14 mouse cellular contexts compared by ENCODE assay signal in the genomic region with DNA sequence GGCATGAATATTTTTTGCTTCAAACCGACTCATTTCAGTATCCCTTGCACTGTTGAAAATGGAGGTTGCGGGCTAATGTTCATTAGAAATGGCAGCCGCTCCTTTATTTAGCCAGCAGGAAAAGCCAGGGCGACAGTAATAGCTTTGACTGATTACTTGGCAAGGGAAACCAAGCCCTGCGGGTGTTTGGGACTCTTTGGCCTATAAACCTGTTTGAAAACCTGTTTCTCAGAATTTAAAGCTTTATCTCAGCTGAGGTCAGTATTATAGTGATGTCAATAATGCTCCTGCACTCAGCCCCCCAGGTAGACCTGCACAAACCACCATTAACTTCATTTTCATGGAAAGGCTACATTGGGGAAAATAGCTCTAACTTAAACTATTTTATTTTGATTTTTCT.
DNase-seq lines count a peak whose midpoint lies in the region; ATAC-seq and TF ChIP-seq lines count a peak whose summit lies in the region.
"Had no signal": no experiment of that assay in that cellular context is flagged by ENCODE, and none has a peak within 500 bp of the region (broad histone marks: within the 10 kb centered on the region; RNA-seq: fewer than 3 reads in every experiment).

No protein-coding gene starts in this region.

- no peaks in the 10 kb centered on the region for H3K36me3 ChIP-seq in hindbrain, postnatal 0 days (ENCODE audit: insufficient read depth, low read length)
- no peaks in the 10 kb centered on the region for H3K36me3 ChIP-seq in hindbrain, embryonic 10.5 days
- H3K36me3 ChIP-seq: G1E; limb, embryonic 12.5 days had no signal

- no peak overlapping the region for H3K27ac ChIP-seq in hindbrain, postnatal 0 days
- H3K27ac ChIP-seq in hindbrain, embryonic 10.5 days = no peak overlapping the region
- H3K27ac ChIP-seq: limb, embryonic 12.5 days had no signal

- no peak overlapping the region for H3K9ac ChIP-seq in hindbrain, postnatal 0 days (replicated peaks; ENCODE audit: low read length)
- H3K9ac ChIP-seq: limb, embryonic 12.5 days; liver, postnatal 0 days had no signal

- H3K4me3 ChIP-seq in hindbrain, postnatal 0 days (ENCODE audit: low read length) = no peak overlapping the region
- no peak overlapping the region for H3K4me3 ChIP-seq in hindbrain, embryonic 10.5 days
- H3K4me3 ChIP-seq: limb, embryonic 12.5 days; myocyte had no signal

- H3K4me2 ChIP-seq in hindbrain, postnatal 0 days (ENCODE audit: low read depth, low read length) = no peak overlapping the region
- H3K4me2 ChIP-seq: limb, embryonic 12.5 days had no signal

- no peaks in the 10 kb centered on the region for H3K27me3 ChIP-seq in hindbrain, postnatal 0 days (ENCODE audit: insufficient read depth, low read length)
- no peaks in the 10 kb centered on the region for H3K27me3 ChIP-seq in hindbrain, embryonic 10.5 days (ENCODE audit: insufficient read depth, poor library complexity, severe bottlenecking)
- H3K27me3 ChIP-seq: limb, embryonic 12.5 days had no signal

- ATAC-seq in hindbrain, postnatal 0 days = no peak
- no peak for ATAC-seq in granulocyte monocyte progenitor cell, adult 5-6 weeks (replicated peaks; ENCODE audit: poor library complexity, severe bottlenecking)
- ATAC-seq: liver, postnatal 0 days had no signal

- DNase-seq in hindbrain, postnatal 0 days (ENCODE audit: low spot score) = peak; percentile 39
- no peak for DNase-seq in hindbrain, embryonic 10.5 days (ENCODE audit: low spot score)
- DNase-seq in brain, embryonic 14.5 days (ENCODE audit: low read depth) = peak; percentile 37
- peak; percentile 47 for DNase-seq in cerebellum, adult 9-11 months
- peak; percentile 42 for DNase-seq in kidney, adult 9 months
- DNase-seq in frontal cortex, postnatal 25 days (ENCODE audit: low spot score in 2 of 2) = no peak
- no peak for DNase-seq in frontal cortex, postnatal 14 days (ENCODE audit: low spot score in 2 of 2)
- DNase-seq: heart, postnatal 14 days; liver, postnatal 0 days; right cerebral cortex, postnatal 25 days had no signal

- WGBS in hindbrain, postnatal 0 days = 63% methylated on average over 5 of the region's 5 CpGs
- WGBS in hindbrain, embryonic 10.5 days = 85% methylated on average over 5 of the region's 5 CpGs

- no peaks in the 10 kb centered on the region for H3K4me1 ChIP-seq in hindbrain, postnatal 0 days (ENCODE audit: insufficient read depth, low read length)
- peaks cover 6% of the 10 kb centered on the region; the same call in 1 of the 2 replicates for H3K4me1 ChIP-seq in hindbrain, embryonic 10.5 days (replicated peaks)
- H3K4me1 ChIP-seq: limb, embryonic 12.5 days had no signal

- no peaks in the 10 kb centered on the region for H3K9me3 ChIP-seq in hindbrain, postnatal 0 days (ENCODE audit: low read length)
- no peaks in the 10 kb centered on the region for H3K9me3 ChIP-seq in hindbrain, embryonic 10.5 days
- H3K9me3 ChIP-seq: G1E; limb, embryonic 12.5 days had no signal

- TF ChIP-seq POLR2A in brain, embryonic 14.5 days (IDR thresholded peaks at IDR 0.05; ENCODE audit: borderline replicate concordance, extremely low read depth, insufficient read depth, insufficient read length, poor library complexity, severe bottlenecking) = no peak

- TF ChIP-seq CTCF in hindbrain, postnatal 0 days (IDR thresholded peaks at IDR 0.05; ENCODE audit: low read depth) = no peak
- TF ChIP-seq CTCF in brain, embryonic 14.5 days (IDR thresholded peaks at IDR 0.05; ENCODE audit: borderline replicate concordance, extremely low read depth, insufficient read depth, insufficient read length) = no peak

Comparison
In these comparisons a context has a peak if more than half of its experiments do, and no peak if none do; other contexts are left out.
1. DNase-seq: peak in hindbrain, postnatal 0 days (single experiment), brain, embryonic 14.5 days (single experiment), cerebellum, adult 9-11 months (single experiment) and kidney, adult 9 months (single experiment); none in hindbrain, embryonic 10.5 days (single experiment), frontal cortex, postnatal 25 days (0 of 2) and frontal cortex, postnatal 14 days (0 of 2).